Mouse (Mus musculus) neural tube, embryonic 14.5 days (tissue): ENCODE results near the gene Zfp408. TPM values are rescaled to one million over a fixed set of nuclear protein-coding genes. Genes with fewer than 3 reads are reported as not detected.

Source experiments
- ATAC-seq: fragments of 200-750 bp; cut with Nextera tagmentation; 2 replicates; pipeline ENCODE4 v1.8.0; 2017; ENCODE audit warnings: low read depth, mild to moderate bottlenecking, moderate TSS enrichment, moderate library complexity
- H3K27ac ChIP-seq: fragments of 300-500 bp; sonication (generic); 2 replicates; pipeline ENCODE4 v1.5.1; 2014; ENCODE audit warnings: low read depth, mild to moderate bottlenecking, control low read depth, low read length, moderate library complexity, mixed read lengths
- H3K27me3 ChIP-seq: fragments of 300-500 bp; sonication (generic); 2 replicates; pipeline ENCODE4 v1.6.1; 2014; ENCODE audit warnings: low read length; ENCODE audit not compliant: control insufficient read depth, insufficient read depth
- H3K36me3 ChIP-seq: fragments of 300-500 bp; sonication (generic); 2 replicates; pipeline ENCODE4 v1.6.1; 2014; ENCODE audit warnings: low read length, mixed read lengths; ENCODE audit not compliant: control insufficient read depth, insufficient read depth
- H3K4me1 ChIP-seq: fragments of 300-500 bp; sonication (generic); 2 replicates; pipeline ENCODE4 v1.6.1; 2014; ENCODE audit warnings: low read length; ENCODE audit not compliant: control insufficient read depth, insufficient read depth
- H3K4me2 ChIP-seq: fragments of 300-500 bp; sonication (generic); 2 replicates; pipeline ENCODE4 v1.6.1; 2014; ENCODE audit warnings: mild to moderate bottlenecking, low read depth, low read length, control low read depth
- H3K4me3 ChIP-seq: fragments of 300-500 bp; sonication (generic); 2 replicates; pipeline ENCODE4 v1.5.1; 2014; ENCODE audit warnings: low read depth, low read length, control low read depth, mixed read lengths
- H3K9ac ChIP-seq: fragments of 300-500 bp; sonication (generic); replicated peaks from 2 replicates; pipeline ENCODE4 v1.6.1; 2014; ENCODE audit warnings: low read depth, mild to moderate bottlenecking, control low read depth, low read length, mixed read lengths
- H3K9me3 ChIP-seq: fragments of 300-500 bp; sonication (generic); 2 replicates; pipeline ENCODE4 v1.6.1; 2016; ENCODE audit warnings: low read length; ENCODE audit not compliant: control insufficient read depth
- WGBS: fragments of 180-500 bp; shearing (Covaris S2); extraction: QIAGEN DNeasy Blood & Tissue Kit; methylation state at CpG from one replicate; pipeline ENCODE4 v1.1.7; 2014; 5-methylcytosine and 5-hydroxymethylcytosine counted together
- polyA plus RNA-seq: library from polyadenylated mRNA; unstranded; fragments of >200 nt; fragmentation: Nextera tagmentation; extraction: Ambion mirVana; gene quantifications from 2 replicates; pipeline ENCODE4 v1.2.1, GENCODE M21; 2014

Zfp408 gene
- polyA plus RNA-seq, 1 experiment from 2014 or later = 9.3 TPM

GRCm38 (mm10) chr2:91644021-91644420 is 5.6 kb downstream of the Zfp408 start:
- peaks cover 47% of the 10 kb centered on the region for H3K36me3 ChIP-seq
- ATAC-seq = no peak
- H3K4me2 ChIP-seq = no peak overlapping the region
- no peaks in the 10 kb centered on the region for H3K27me3 ChIP-seq
- no peak overlapping the region for H3K9ac ChIP-seq
- no peaks in the 10 kb centered on the region for H3K9me3 ChIP-seq
- 97% methylated on average over 11 of the region's 11 CpGs for WGBS
- H3K4me3 ChIP-seq = no peak overlapping the region
- no peak overlapping the region for H3K27ac ChIP-seq
- peaks cover 6% of the 10 kb centered on the region for H3K4me1 ChIP-seq

GRCm38 (mm10) chr2:91642825-91643415 is 6.7 kb downstream of the Zfp408 start:
- no peak overlapping the region for H3K9ac ChIP-seq
- no peak overlapping the region for H3K27ac ChIP-seq
- H3K9me3 ChIP-seq = no peaks in the 10 kb centered on the region
- H3K4me1 ChIP-seq = no peaks in the 10 kb centered on the region
- no peaks in the 10 kb centered on the region for H3K27me3 ChIP-seq
- peaks cover 47% of the 10 kb centered on the region for H3K36me3 ChIP-seq
- no peak overlapping the region for H3K4me2 ChIP-seq
- ATAC-seq = no peak
- 86% methylated on average over 2 of the region's 2 CpGs for WGBS
- H3K4me3 ChIP-seq = no peak overlapping the region

GRCm38 (mm10) chr2:91638931-91639330 is 10.7 kb downstream of the Zfp408 start:
- H3K9ac ChIP-seq = no peak overlapping the region
- no peaks in the 10 kb centered on the region for H3K9me3 ChIP-seq
- H3K4me1 ChIP-seq = no peaks in the 10 kb centered on the region
- H3K27ac ChIP-seq = no peak overlapping the region
- no peak overlapping the region for H3K4me3 ChIP-seq
- WGBS = 85% methylated on average over 6 of the region's 6 CpGs
- no peak overlapping the region for H3K4me2 ChIP-seq
- ATAC-seq = no peak
- H3K36me3 ChIP-seq = peaks cover 8% of the 10 kb centered on the region
- H3K27me3 ChIP-seq = no peaks in the 10 kb centered on the region

GRCm38 (mm10) chr2:91636727-91637338 is 12.8 kb downstream of the Zfp408 start:
- Histone ChIP-seq H3K27me3 (no peaks in the 10 kb centered on the region), H3K9me3 (no peaks in the 10 kb centered on the region), H3K9ac (no peak overlapping the region), H3K4me3 (no peak overlapping the region), H3K4me1 (no peaks in the 10 kb centered on the region), H3K36me3 (no peaks in the 10 kb centered on the region), H3K27ac (no peak overlapping the region), H3K4me2 (no peak overlapping the region)
- ATAC-seq = no peak
- 81% methylated on average over 5 of the region's 5 CpGs for whole genome bisulfite sequencing

- no peak within 1 kb of the TSS for H3K4me3 ChIP-seq
- H3K9me3 ChIP-seq = no peaks in the 10 kb centered on the region
- ATAC-seq = no peak
- no peak within 1 kb of the TSS for H3K9ac ChIP-seq
- H3K4me2 ChIP-seq = no peak within 1 kb of the TSS
- no peak within 1 kb of the TSS for H3K27ac ChIP-seq
- WGBS = 91% methylated on average over 8 of the region's 8 CpGs
- H3K27me3 ChIP-seq = no peaks in the 10 kb centered on the region
- no peaks in the 10 kb centered on the region for H3K4me1 ChIP-seq
- no peaks in the 10 kb centered on the region for H3K36me3 ChIP-seq
Measured at GRCm38 (mm10) chr2:91636229-91636628, 13.4 kb downstream of the Zfp408 start, which contains the start of gene F2. Gene F2, minus strand, starts transcription at chr2:91636414.

GRCm38 (mm10) chr2:91635486-91635885 is 14.1 kb downstream of the Zfp408 start:
- H3K9me3 ChIP-seq = no peaks in the 10 kb centered on the region
- H3K4me3 ChIP-seq = no peak overlapping the region
- no peak overlapping the region for H3K9ac ChIP-seq
- H3K4me2 ChIP-seq = no peak overlapping the region
- no peak overlapping the region for H3K27ac ChIP-seq
- H3K27me3 ChIP-seq = no peaks in the 10 kb centered on the region
- WGBS = 91% methylated on average over 11 of the region's 11 CpGs
- no peak for ATAC-seq
- H3K4me1 ChIP-seq = no peaks in the 10 kb centered on the region
- H3K36me3 ChIP-seq = no peaks in the 10 kb centered on the region

GRCm38 (mm10) chr2:91634841-91635240 is 14.8 kb downstream of the Zfp408 start:
- Histone ChIP-seq H3K36me3 (no peaks in the 10 kb centered on the region), H3K4me1 (no peaks in the 10 kb centered on the region), H3K27ac (no peak overlapping the region), H3K9ac (no peak overlapping the region), H3K4me3 (no peak overlapping the region), H3K4me2 (no peak overlapping the region), H3K9me3 (no peaks in the 10 kb centered on the region), H3K27me3 (no peaks in the 10 kb centered on the region)
- 84% methylated on average over 9 of the region's 9 CpGs for WGBS
- no peak for ATAC-seq

GRCm38 (mm10) chr2:91633334-91633977 is 16.1 kb downstream of the Zfp408 start:
- H3K9ac ChIP-seq = no peak overlapping the region
- ATAC-seq = no peak
- no peak overlapping the region for H3K27ac ChIP-seq
- H3K27me3 ChIP-seq = no peaks in the 10 kb centered on the region
- H3K36me3 ChIP-seq = no peaks in the 10 kb centered on the region
- WGBS = 88% methylated on average over 12 of the region's 12 CpGs
- H3K4me2 ChIP-seq = no peak overlapping the region
- no peaks in the 10 kb centered on the region for H3K4me1 ChIP-seq
- H3K4me3 ChIP-seq = no peak overlapping the region
- H3K9me3 ChIP-seq = no peaks in the 10 kb centered on the region

GRCm38 (mm10) chr2:91632316-91632715 is 17.3 kb downstream of the Zfp408 start:
- no peak overlapping the region for H3K4me2 ChIP-seq
- no peak overlapping the region for H3K27ac ChIP-seq
- no peak overlapping the region for H3K4me3 ChIP-seq
- H3K9ac ChIP-seq = no peak overlapping the region
- H3K36me3 ChIP-seq = no peaks in the 10 kb centered on the region
- ATAC-seq = no peak
- H3K9me3 ChIP-seq = no peaks in the 10 kb centered on the region
- no peaks in the 10 kb centered on the region for H3K27me3 ChIP-seq
- H3K4me1 ChIP-seq = no peaks in the 10 kb centered on the region
- WGBS = 91% methylated on average over 5 of the region's 5 CpGs
